Mouse (Mus musculus) MEL (cell line): ENCODE measurements around the gene Trappc13. TPM values are rescaled to one million over a fixed set of nuclear protein-coding genes. Genes with fewer than 3 reads are reported as not detected.
A peak's percentile ranks its signal among the peaks of the same experiment; 100 is the strongest.

Source experiments
- DNase-seq: peaks from one replicate; pipeline ENCODE4 v3.0.0; 2011; ENCODE audit warnings: low read depth, low spot score
- H3K27ac ChIP-seq: 2 replicates; pipeline ENCODE4 v1.5.1; 2012; ENCODE audit warnings: low read depth, mild to moderate bottlenecking, control low read depth, low read length, moderate library complexity; ENCODE audit not compliant: control insufficient read depth
- H3K27me3 ChIP-seq, 2 experiments: fragments of 150-350 bp in 1 of 2; sonication (generic) in 1 of 2; 2 replicates each; pipeline ENCODE4 v1.6.1; 2012; ENCODE audit warnings: low read length in 2 of 2, mild to moderate bottlenecking in 2 of 2, improper control_type of control experiment in 1 of 2, moderate library complexity in 1 of 2; ENCODE audit not compliant: insufficient read depth in 2 of 2, control insufficient read depth in 1 of 2
- H3K36me3 ChIP-seq, 2 experiments: 2 replicates each; pipeline ENCODE4 v1.6.1; 2012 to 2014; ENCODE audit warnings: low read length in 2 of 2, improper control_type of control experiment in 1 of 2, inconsistent platforms in 1 of 2, mild to moderate bottlenecking in 1 of 2; ENCODE audit not compliant: insufficient read depth in 2 of 2, control insufficient read depth in 1 of 2
- H3K4me1 ChIP-seq, 2 experiments: fragments of 150-350 bp in 1 of 2; sonication (generic) in 1 of 2; 2 replicates each; pipeline ENCODE4 v1.6.1; 2012; ENCODE audit warnings: low read length in 2 of 2, improper control_type of control experiment in 1 of 2, mild to moderate bottlenecking in 1 of 2; ENCODE audit not compliant: insufficient read depth in 2 of 2, control insufficient read depth in 1 of 2
- H3K4me3 ChIP-seq, 2 experiments: fragments of 150-350 bp in 1 of 2; sonication (generic) in 1 of 2; 2 replicates each; pipeline ENCODE4 v1.5.1; 2012; ENCODE audit warnings: low read depth in 2 of 2, low read length in 2 of 2, mild to moderate bottlenecking in 2 of 2, moderate library complexity in 2 of 2, control low read depth in 1 of 2, improper control_type of control experiment in 1 of 2; ENCODE audit not compliant: control insufficient read depth in 1 of 2, insufficient read depth in 1 of 2
- H3K79me2 ChIP-seq: 2 replicates; pipeline ENCODE4 v1.6.1; 2012; ENCODE audit warnings: mild to moderate bottlenecking, low read length, moderate library complexity; ENCODE audit not compliant: control insufficient read depth, poor library complexity, insufficient read depth
- H3K9ac ChIP-seq: 2 replicates; pipeline ENCODE4 v1.6.1; 2012; ENCODE audit warnings: low read depth, mild to moderate bottlenecking, control low read depth, low read length, moderate library complexity; ENCODE audit not compliant: control insufficient read depth, poor library complexity, severe bottlenecking
- H3K9me3 ChIP-seq: fragments of 150-350 bp; sonication (generic); replicated peaks from 2 replicates; pipeline ENCODE4 v1.6.1; 2012; ENCODE audit warnings: mild to moderate bottlenecking, low read length, improper control_type of control experiment, moderate library complexity; ENCODE audit not compliant: insufficient read depth
- CHD2 ChIP-seq: IDR thresholded peaks from 2 replicates; pipeline ENCODE4 v1.6.1; 2011; ENCODE audit warnings: low read length, improper control_type of control experiment
- E2F4 ChIP-seq: IDR thresholded peaks from 2 replicates; pipeline ENCODE4 v1.6.1; 2011; ENCODE audit warnings: low read depth, low read length, improper control_type of control experiment, borderline replicate concordance
- ELF1 ChIP-seq: IDR thresholded peaks from 2 replicates; pipeline ENCODE4 v1.6.1; 2014; ENCODE audit warnings: low read depth, mild to moderate bottlenecking, inconsistent platforms, low read length, improper control_type of control experiment, moderate library complexity
- EP300 ChIP-seq, 2 experiments: IDR thresholded peaks; 2 replicates each; pipeline ENCODE4 v1.6.1; 2011; ENCODE audit warnings: improper control_type of control experiment in 2 of 2, low read length in 2 of 2, low read depth in 1 of 2, mild to moderate bottlenecking in 1 of 2
- ETS1 ChIP-seq: IDR thresholded peaks from 2 replicates; pipeline ENCODE4 v1.6.1; 2012; ENCODE audit warnings: low read depth, mild to moderate bottlenecking, inconsistent platforms, low read length, improper control_type of control experiment, moderate library complexity
- GATA1 ChIP-seq: IDR thresholded peaks from 2 replicates; pipeline ENCODE4 v1.6.1; 2011; ENCODE audit warnings: low read depth, low read length, improper control_type of control experiment
- HCFC1 ChIP-seq: IDR thresholded peaks from 2 replicates; pipeline ENCODE4 v1.6.1; 2012; ENCODE audit warnings: low read depth, mild to moderate bottlenecking, inconsistent platforms, low read length, improper control_type of control experiment, moderate library complexity
- KAT2A ChIP-seq: conservative IDR thresholded peaks from 2 replicates; pipeline ENCODE4 v1.6.1; 2012; ENCODE audit warnings: low read depth, low read length, improper control_type of control experiment, inconsistent platforms
- MAFK ChIP-seq: IDR thresholded peaks from 2 replicates; pipeline ENCODE4 v1.6.1; 2011; ENCODE audit warnings: low read depth, mild to moderate bottlenecking, low read length, improper control_type of control experiment, borderline replicate concordance
- MAX ChIP-seq: IDR thresholded peaks from 2 replicates; pipeline ENCODE4 v1.6.1; 2011; ENCODE audit warnings: low read length, improper control_type of control experiment
- MAZ ChIP-seq: IDR thresholded peaks from 2 replicates; pipeline ENCODE4 v1.6.1; 2012; ENCODE audit warnings: low read depth, mild to moderate bottlenecking, inconsistent platforms, low read length, improper control_type of control experiment
- MXI1 ChIP-seq: IDR thresholded peaks from 2 replicates; pipeline ENCODE4 v1.6.1; 2011; ENCODE audit warnings: mild to moderate bottlenecking, low read depth, low read length, improper control_type of control experiment
- MYC ChIP-seq: IDR thresholded peaks from 2 replicates; pipeline ENCODE4 v1.6.1; 2011; ENCODE audit warnings: low read depth, mild to moderate bottlenecking, low read length, improper control_type of control experiment, moderate library complexity
- NELFE ChIP-seq: IDR thresholded peaks from 2 replicates; pipeline ENCODE4 v1.6.1; 2011; ENCODE audit warnings: low read depth, low read length, improper control_type of control experiment
- POLR2A ChIP-seq, 2 experiments: IDR thresholded peaks; 2 replicates each; pipeline ENCODE4 v1.6.1; 2011 to 2012; ENCODE audit warnings: low read length in 2 of 2, mild to moderate bottlenecking in 2 of 2, control low read depth in 1 of 2, improper control_type of control experiment in 1 of 2, low read depth in 1 of 2, moderate library complexity in 1 of 2; ENCODE audit not compliant: control insufficient read depth in 1 of 2, insufficient read depth in 1 of 2, poor library complexity in 1 of 2
- POLR2AphosphoS2 ChIP-seq: IDR thresholded peaks from 2 replicates; pipeline ENCODE4 v1.6.1; 2011; ENCODE audit warnings: low read length, improper control_type of control experiment
- RCOR1 ChIP-seq: IDR thresholded peaks from 2 replicates; pipeline ENCODE4 v1.6.1; 2012; ENCODE audit warnings: low read depth, mild to moderate bottlenecking, inconsistent platforms, low read length, improper control_type of control experiment
- SIN3A ChIP-seq: IDR thresholded peaks from 2 replicates; pipeline ENCODE4 v1.6.1; 2012; ENCODE audit warnings: low read length, improper control_type of control experiment, inconsistent platforms
- TAL1 ChIP-seq: IDR thresholded peaks from 2 replicates; pipeline ENCODE4 v1.6.1; 2012; ENCODE audit warnings: mild to moderate bottlenecking, inconsistent platforms, low read length, moderate library complexity, mixed read lengths
- TBP ChIP-seq: IDR thresholded peaks from 2 replicates; pipeline ENCODE4 v1.8.0; 2011; ENCODE audit warnings: low read depth, low read length, improper control_type of control experiment
- TCF12 ChIP-seq: IDR thresholded peaks from 2 replicates; pipeline ENCODE4 v1.6.1; 2014; ENCODE audit warnings: low read depth, mild to moderate bottlenecking, inconsistent platforms, low read length, improper control_type of control experiment, moderate library complexity
- USF2 ChIP-seq, 2 experiments: IDR thresholded peaks; 2 replicates each; pipeline ENCODE4 v1.6.1; 2011 to 2012; ENCODE audit warnings: improper control_type of control experiment in 2 of 2, low read length in 2 of 2, borderline replicate concordance in 1 of 2, inconsistent platforms in 1 of 2, low read depth in 1 of 2, mild to moderate bottlenecking in 1 of 2; ENCODE audit not compliant: insufficient read depth in 1 of 2
- ZMIZ1 ChIP-seq: IDR thresholded peaks from 2 replicates; pipeline ENCODE4 v1.6.1; 2012; ENCODE audit warnings: low read depth, mild to moderate bottlenecking, inconsistent platforms, low read length, improper control_type of control experiment, moderate library complexity
- ZNF384 ChIP-seq: IDR thresholded peaks from 2 replicates; pipeline ENCODE4 v1.6.1; 2012; ENCODE audit warnings: low read depth, mild to moderate bottlenecking, inconsistent platforms, low read length, improper control_type of control experiment
- polyA plus RNA-seq, 2 experiments: library from polyadenylated mRNA; stranded (reverse) in 1 of 2; unstranded in 1 of 2; fragments of >175 nt in 1 of 2; fragments of >200 nt in 1 of 2; gene quantifications; 2 replicates each; pipeline versions ENCODE4 v1.2.1 to v1.2.4; 2012; ENCODE audit warnings: low replicate concordance in 2 of 2, low read depth in 1 of 2; ENCODE audit not compliant: insufficient read length in 2 of 2, insufficient read depth in 1 of 2, missing spikeins in 1 of 2
- total RNA-seq: library from RNA; depleted of rRNA; stranded (reverse); fragments of 300-350 nt; gene quantifications from 2 replicates; pipeline ENCODE4 v1.2.3, GENCODE M21; 2012; rRNA removed

Gene Trappc13
- total RNA-seq (33.4 and 33.5 TPM in 2 replicates), polyA plus RNA-seq (10 to 100 TPM in 1 of 2 experiments, not detected in 1; 28.3 TPM)

DNA sequence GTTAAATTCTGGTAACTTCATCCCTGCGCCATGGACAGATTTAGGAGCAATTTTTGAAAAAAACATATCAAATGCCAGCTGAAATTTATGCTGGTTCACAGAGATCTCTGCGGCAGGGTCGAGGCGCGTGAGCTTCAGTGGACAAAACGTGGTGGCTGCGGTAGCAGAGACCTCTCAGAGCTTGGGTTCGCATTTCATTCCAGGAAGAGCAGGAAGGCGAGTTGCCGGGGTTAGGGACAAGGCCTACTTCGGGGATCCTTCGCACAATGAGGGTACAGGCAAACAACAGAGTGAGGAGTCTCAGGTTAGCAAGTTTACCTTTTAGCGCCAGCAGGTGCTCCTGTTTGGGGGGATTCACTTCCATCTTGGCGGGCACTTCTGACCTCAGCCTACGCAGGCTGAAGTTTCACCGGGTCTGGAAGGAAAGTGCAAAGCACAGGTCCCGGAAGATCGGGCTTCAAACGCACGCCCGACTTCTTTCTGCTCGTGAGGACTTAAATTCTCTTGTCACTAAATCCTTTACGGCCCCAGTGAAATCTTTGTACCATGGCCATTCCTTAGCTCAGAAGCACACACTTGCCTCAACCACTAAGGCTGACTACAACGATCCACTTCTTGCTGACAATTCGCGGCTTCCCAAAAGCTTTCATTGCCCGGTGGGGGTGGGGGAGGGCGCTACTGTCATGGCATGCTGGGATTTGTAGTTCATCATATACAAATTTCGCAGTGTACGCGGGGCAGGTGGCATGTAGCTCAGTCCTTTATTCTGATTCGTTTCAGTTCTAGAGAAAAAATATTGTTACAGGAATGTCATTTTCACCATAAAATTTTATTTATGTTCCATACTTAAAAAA, at the start of gene Trappc13:
Trappc13 (minus strand) TSS at position 674 of the 854 bp plus-strand sequence.
- DNase-seq: peak; percentile 94
- peak within 1 kb of the TSS; percentile 97 for H3K27ac ChIP-seq
- peak within 1 kb of the TSS; percentile 89 for H3K9ac ChIP-seq
- no peaks in the 10 kb centered on the region for H3K9me3 ChIP-seq
- H3K4me1 ChIP-seq: peaks cover 0 to 2% of the 10 kb centered on the region in 2 experiments; a peak in 3 of 4 replicates
- peaks cover 1 to 11% of the 10 kb centered on the region in 2 experiments for H3K36me3 ChIP-seq
- peak within 1 kb of the TSS; percentile 64 to 89 for H3K4me3 ChIP-seq
- H3K27me3 ChIP-seq: no peaks in the 10 kb centered on the region
- TF ChIP-seq ELF1 (peak; percentile 42), POLR2AphosphoS2 (peak; percentile 59; the same call in 1 of the 2 replicates), ETS1 (0 out of 2 replicates have a peak, but pooled peaks have one; percentile 4), ZMIZ1 (peak; percentile 58), TAL1 (no peak), MAX (no peak), MAZ (peak; percentile 70; the same call in 1 of the 2 replicates), ZNF384 (peak; percentile 57; the same call in 1 of the 2 replicates), POLR2A (IDR thresholded peaks at IDR 0.05; ENCODE audit: control insufficient read depth in 1 of 2, insufficient read depth in 1 of 2, low read depth in 1 of 2, low read length in 2 of 2, poor library complexity in 1 of 2) (peak; percentile 79 to 89), HCFC1 (peak; percentile 97), USF2 (IDR thresholded peaks at IDR 0.05; ENCODE audit: borderline replicate concordance in 1 of 2, insufficient read depth in 1 of 2, low read depth in 1 of 2, low read length in 2 of 2) (no peak), EP300 (IDR thresholded peaks at IDR 0.05; ENCODE audit: low read depth in 1 of 2, low read length in 2 of 2) (no peak), NELFE (peak; percentile 61), CHD2 (peak; percentile 78), MAFK (no peak), MXI1 (peak; percentile 68), SIN3A (peak; percentile 85), KAT2A (peak; percentile 75), GATA1 (peak; percentile 72; the same call in 1 of the 2 replicates), TBP (peak; percentile 79; the same call in 1 of the 2 replicates), E2F4 (no peak), RCOR1 (no peak), TCF12 (0 out of 2 replicates have a peak, but pooled peaks have one; percentile 33), MYC (peak; percentile 40)
- H3K79me2 ChIP-seq: peaks cover 28% of the 10 kb centered on the region
